Mouse (Mus musculus) MEL (cell line): Measurements from ENCODE around the gene Dydc2.

Source experiments
- CTCF ChIP-seq, 3 experiments: IDR thresholded peaks in 2 of 3; conservative IDR thresholded peaks in 1 of 3; 2 replicates each; pipeline ENCODE4 v1.5.1; 2011 to 2012; ENCODE audit warnings: low read length in 3 of 3, low read depth in 2 of 3, mild to moderate bottlenecking in 2 of 3, improper control_type of control experiment in 1 of 3, inconsistent platforms in 1 of 3, mixed read lengths in 1 of 3, moderate library complexity in 1 of 3; ENCODE audit not compliant: control insufficient read depth in 1 of 3, insufficient read depth in 1 of 3, poor library complexity in 1 of 3, severe bottlenecking in 1 of 3
- EP300 ChIP-seq, 2 experiments: IDR thresholded peaks; 2 replicates each; pipeline ENCODE4 v1.6.1; 2011; ENCODE audit warnings: improper control_type of control experiment in 2 of 2, low read length in 2 of 2, low read depth in 1 of 2, mild to moderate bottlenecking in 1 of 2
- GATA1 ChIP-seq: IDR thresholded peaks from 2 replicates; pipeline ENCODE4 v1.6.1; 2011; ENCODE audit warnings: low read depth, low read length, improper control_type of control experiment
- JUND ChIP-seq: IDR thresholded peaks from 2 replicates; pipeline ENCODE4 v1.6.1; 2011; ENCODE audit warnings: low read depth, mild to moderate bottlenecking, improper control_type of control experiment, low read length
- MAX ChIP-seq: IDR thresholded peaks from 2 replicates; pipeline ENCODE4 v1.6.1; 2011; ENCODE audit warnings: low read length, improper control_type of control experiment
- MXI1 ChIP-seq: IDR thresholded peaks from 2 replicates; pipeline ENCODE4 v1.6.1; 2011; ENCODE audit warnings: mild to moderate bottlenecking, low read depth, low read length, improper control_type of control experiment
- NELFE ChIP-seq: IDR thresholded peaks from 2 replicates; pipeline ENCODE4 v1.6.1; 2011; ENCODE audit warnings: low read depth, low read length, improper control_type of control experiment
- POLR2A ChIP-seq, 2 experiments: IDR thresholded peaks; 2 replicates each; pipeline ENCODE4 v1.6.1; 2011 to 2012; ENCODE audit warnings: low read length in 2 of 2, mild to moderate bottlenecking in 2 of 2, control low read depth in 1 of 2, improper control_type of control experiment in 1 of 2, low read depth in 1 of 2, moderate library complexity in 1 of 2; ENCODE audit not compliant: control insufficient read depth in 1 of 2, insufficient read depth in 1 of 2, poor library complexity in 1 of 2
- POLR2AphosphoS5 ChIP-seq: IDR thresholded peaks from 2 replicates; pipeline ENCODE4 v1.6.1; 2012; ENCODE audit warnings: low read depth, borderline replicate concordance, mild to moderate bottlenecking, inconsistent platforms, low read length, moderate library complexity, mixed read lengths
- USF1 ChIP-seq: IDR thresholded peaks from 2 replicates; pipeline ENCODE4 v1.6.1; 2014; ENCODE audit warnings: low read depth, mild to moderate bottlenecking, inconsistent platforms, low read length, improper control_type of control experiment, moderate library complexity
- USF2 ChIP-seq, 2 experiments: IDR thresholded peaks; 2 replicates each; pipeline ENCODE4 v1.6.1; 2011 to 2012; ENCODE audit warnings: improper control_type of control experiment in 2 of 2, low read length in 2 of 2, borderline replicate concordance in 1 of 2, inconsistent platforms in 1 of 2, low read depth in 1 of 2, mild to moderate bottlenecking in 1 of 2; ENCODE audit not compliant: insufficient read depth in 1 of 2
- ZMIZ1 ChIP-seq: IDR thresholded peaks from 2 replicates; pipeline ENCODE4 v1.6.1; 2012; ENCODE audit warnings: low read depth, mild to moderate bottlenecking, inconsistent platforms, low read length, improper control_type of control experiment, moderate library complexity

DNA sequence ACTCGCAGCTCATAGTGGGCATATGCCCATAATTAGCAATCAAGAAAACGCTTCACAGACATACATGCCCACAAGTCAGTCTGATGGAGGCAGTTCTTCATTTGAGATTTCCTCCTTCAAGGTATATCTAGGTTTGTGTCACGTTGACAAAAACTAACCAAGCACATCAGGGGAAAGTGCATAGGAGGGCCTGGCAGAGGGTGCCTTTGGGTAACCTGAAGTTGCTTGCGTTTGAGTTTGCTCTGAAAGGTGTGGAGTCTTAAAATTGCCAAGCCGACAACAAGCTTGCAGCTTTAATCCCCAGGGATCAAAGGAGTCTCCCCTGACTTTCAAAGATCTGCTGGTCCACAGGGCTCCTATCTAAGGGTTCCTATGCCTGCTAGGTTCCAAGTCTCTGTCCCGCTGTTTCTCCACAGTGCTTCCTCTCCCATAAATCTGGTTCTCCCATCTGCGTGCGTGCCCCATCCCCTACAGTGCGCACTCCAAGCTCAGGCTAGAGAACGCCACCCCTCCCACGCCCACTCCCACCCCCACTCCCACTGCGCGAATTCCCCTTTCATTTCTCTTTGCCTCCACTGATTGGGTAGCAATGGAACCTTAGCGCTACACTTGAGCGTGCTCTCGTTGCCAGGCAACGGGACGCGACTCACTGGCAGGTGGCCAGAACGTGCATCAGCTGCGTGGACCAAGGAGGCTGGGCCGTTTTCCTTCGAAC, 3.4 kb upstream of the Dydc2 start, which contains the start of gene Dydc1:
- TF ChIP-seq EP300 (IDR thresholded peaks at IDR 0.05; ENCODE audit: low read depth in 1 of 2, low read length in 2 of 2): no peak
- no peak for TF ChIP-seq POLR2AphosphoS5
- TF ChIP-seq ZMIZ1: no peak
- TF ChIP-seq CTCF (IDR thresholded peaks at IDR 0.05 in 2 of 3, conservative IDR thresholded peaks at IDR 0.05 in 1 of 3; ENCODE audit: control insufficient read depth in 1 of 3, insufficient read depth in 1 of 3, low read depth in 2 of 3, low read length in 3 of 3, poor library complexity in 1 of 3, severe bottlenecking in 1 of 3): no peak
- TF ChIP-seq NELFE: no peak
- no peak for TF ChIP-seq MAX
- TF ChIP-seq MXI1: no peak
- no peak for TF ChIP-seq GATA1
- TF ChIP-seq POLR2A (IDR thresholded peaks at IDR 0.05; ENCODE audit: control insufficient read depth in 1 of 2, insufficient read depth in 1 of 2, low read depth in 1 of 2, low read length in 2 of 2, poor library complexity in 1 of 2): no peak
- TF ChIP-seq USF2 (IDR thresholded peaks at IDR 0.05; ENCODE audit: borderline replicate concordance in 1 of 2, insufficient read depth in 1 of 2, low read depth in 1 of 2, low read length in 2 of 2): no peak
- no peak for TF ChIP-seq JUND
- no peak for TF ChIP-seq USF1
